Mouse (Mus musculus) erythroblast, embryonic 14.5 days (primary cell): ENCODE data around the gene Rpl15.

Experiments
- GATA1 ChIP-seq: IDR thresholded peaks from 2 replicates; pipeline ENCODE4 v1.6.1; 2012; ENCODE audit warnings: low read length, inconsistent platforms, mixed read lengths
- TAL1 ChIP-seq: IDR thresholded peaks from 3 replicates; pipeline ENCODE4 v1.6.1; 2012; ENCODE audit warnings: low read length, inconsistent platforms, mixed read lengths

GRCm38 (mm10) chr14:18297441-18297840 is 26.2 kb upstream of the Rpl15 start:
- TF ChIP-seq GATA1 (no peak), TAL1 (no peak)
